Mouse (Mus musculus): ENCODE measurements around the gene Armh3. TPM values are rescaled to one million over a fixed set of nuclear protein-coding genes. Genes with fewer than 3 reads are reported as not detected.

Gene Armh3
- polyA plus RNA-seq, 1 experiment: 11.2 TPM

- Histone ChIP-seq H3K27me3 (ENCODE audit: control insufficient read depth, insufficient read depth, low read length) (no peaks in the 10 kb centered on the region), H3K4me1 (replicated peaks; ENCODE audit: control insufficient read depth, insufficient read depth, low read length) (no peaks in the 10 kb centered on the region), H3K36me3 (ENCODE audit: control insufficient read depth, insufficient read depth, low read length) (no peaks in the 10 kb centered on the region), H3K27ac (ENCODE audit: control insufficient read depth, insufficient read depth, low read length) (no peak overlapping the region), H3K4me3 (ENCODE audit: control insufficient read depth, insufficient read depth, low read length) (no peak overlapping the region)
- DNase-seq: no peak
- TF ChIP-seq CTCF (IDR thresholded peaks at IDR 0.05; ENCODE audit: borderline replicate concordance, control insufficient read depth, extremely low read depth, insufficient read depth, low read length, poor library complexity) (no peak), POLR2A (IDR thresholded peaks at IDR 0.05; ENCODE audit: control insufficient read depth, extremely low read depth, insufficient read depth, low read length, poor library complexity) (no peak)
- WGBS: 93% methylated on average over 10 of the region's 10 CpGs
Observed at GRCm38 (mm10) chr19:45911236-45912025, 86.9 kb downstream of the Armh3 start.

DNA sequence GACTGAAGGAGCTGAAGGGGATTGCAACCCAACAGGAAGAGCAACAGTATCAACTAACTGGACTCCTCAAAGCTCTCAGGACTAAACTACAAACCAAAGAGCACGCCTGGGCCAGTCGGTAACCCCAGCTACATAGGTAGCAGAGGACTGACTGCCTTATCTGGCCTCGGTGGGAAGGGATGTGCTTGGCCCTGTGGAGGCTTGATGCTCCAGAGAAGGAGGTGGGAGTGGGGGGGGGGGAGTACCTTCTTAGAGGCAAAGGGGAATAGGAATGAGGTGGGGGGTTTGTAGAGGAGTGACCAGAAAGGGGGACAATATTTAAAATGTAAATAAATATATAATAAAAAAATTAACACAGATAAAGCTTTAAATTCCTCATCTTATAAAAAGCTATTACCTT is 90.0 kb downstream of the Armh3 start:
- no peak for DNase-seq
- Histone ChIP-seq H3K27ac (ENCODE audit: control insufficient read depth, insufficient read depth, low read length) (no peak overlapping the region), H3K4me3 (ENCODE audit: control insufficient read depth, insufficient read depth, low read length) (no peak overlapping the region), H3K27me3 (ENCODE audit: control insufficient read depth, insufficient read depth, low read length) (no peaks in the 10 kb centered on the region), H3K36me3 (ENCODE audit: control insufficient read depth, insufficient read depth, low read length) (no peaks in the 10 kb centered on the region), H3K4me1 (replicated peaks; ENCODE audit: control insufficient read depth, insufficient read depth, low read length) (no peaks in the 10 kb centered on the region)
- TF ChIP-seq CTCF (IDR thresholded peaks at IDR 0.05; ENCODE audit: borderline replicate concordance, control insufficient read depth, extremely low read depth, insufficient read depth, low read length, poor library complexity) (no peak), POLR2A (IDR thresholded peaks at IDR 0.05; ENCODE audit: control insufficient read depth, extremely low read depth, insufficient read depth, low read length, poor library complexity) (no peak)
- 96% methylated on average over 3 of the region's 3 CpGs for WGBS

DNA sequence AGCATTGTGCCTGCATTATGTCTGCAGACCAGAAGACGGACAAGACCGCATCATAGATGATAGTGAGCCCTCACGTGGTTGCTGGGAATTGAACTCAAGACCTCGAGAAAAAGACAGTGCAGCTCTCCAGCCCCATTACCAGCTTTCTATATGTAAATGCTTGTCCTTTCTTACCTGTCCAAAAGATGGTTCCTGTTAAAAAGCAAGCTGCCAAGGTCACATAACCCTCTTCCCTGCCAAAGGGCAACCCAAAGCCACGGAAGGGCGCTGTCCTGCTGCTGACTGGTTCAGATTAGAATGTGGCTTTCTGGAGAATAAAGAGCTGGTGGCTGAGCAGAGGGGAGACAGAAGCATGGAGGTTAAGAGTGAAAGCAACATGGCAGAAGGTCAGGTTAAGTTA is 90.9 kb downstream of the Armh3 start:
- Histone ChIP-seq H3K27ac (ENCODE audit: control insufficient read depth, insufficient read depth, low read length) (no peak overlapping the region), H3K27me3 (ENCODE audit: control insufficient read depth, insufficient read depth, low read length) (no peaks in the 10 kb centered on the region), H3K4me3 (ENCODE audit: control insufficient read depth, insufficient read depth, low read length) (no peak overlapping the region), H3K4me1 (replicated peaks; ENCODE audit: control insufficient read depth, insufficient read depth, low read length) (no peaks in the 10 kb centered on the region), H3K36me3 (ENCODE audit: control insufficient read depth, insufficient read depth, low read length) (no peaks in the 10 kb centered on the region)
- WGBS: 97% methylated on average over 6 of the region's 6 CpGs
- no peak for DNase-seq
- no peak for TF ChIP-seq POLR2A (IDR thresholded peaks at IDR 0.05; ENCODE audit: control insufficient read depth, extremely low read depth, insufficient read depth, low read length, poor library complexity)
- no peak for TF ChIP-seq CTCF (IDR thresholded peaks at IDR 0.05; ENCODE audit: borderline replicate concordance, control insufficient read depth, extremely low read depth, insufficient read depth, low read length, poor library complexity)

- over 99% methylated on average over 3 of the region's 3 CpGs for WGBS
- TF ChIP-seq POLR2A (IDR thresholded peaks at IDR 0.05; ENCODE audit: control insufficient read depth, extremely low read depth, insufficient read depth, low read length, poor library complexity) (no peak), CTCF (IDR thresholded peaks at IDR 0.05; ENCODE audit: borderline replicate concordance, control insufficient read depth, extremely low read depth, insufficient read depth, low read length, poor library complexity) (no peak)
- no peak for DNase-seq
- no peak overlapping the region for H3K27ac ChIP-seq (ENCODE audit: control insufficient read depth, insufficient read depth, low read length)
- H3K4me1 ChIP-seq (replicated peaks; ENCODE audit: control insufficient read depth, insufficient read depth, low read length): no peaks in the 10 kb centered on the region
- H3K4me3 ChIP-seq (ENCODE audit: control insufficient read depth, insufficient read depth, low read length): no peak overlapping the region
- no peaks in the 10 kb centered on the region for H3K36me3 ChIP-seq (ENCODE audit: control insufficient read depth, insufficient read depth, low read length)
- no peaks in the 10 kb centered on the region for H3K27me3 ChIP-seq (ENCODE audit: control insufficient read depth, insufficient read depth, low read length)
Observed at GRCm38 (mm10) chr19:45903861-45904260, 94.4 kb downstream of the Armh3 start.

- DNase-seq: no peak
- 97% methylated on average over 8 of the region's 8 CpGs for WGBS
- Histone ChIP-seq H3K4me1 (replicated peaks; ENCODE audit: control insufficient read depth, insufficient read depth, low read length) (no peaks in the 10 kb centered on the region), H3K36me3 (ENCODE audit: control insufficient read depth, insufficient read depth, low read length) (no peaks in the 10 kb centered on the region), H3K4me3 (ENCODE audit: control insufficient read depth, insufficient read depth, low read length) (no peak overlapping the region), H3K27ac (ENCODE audit: control insufficient read depth, insufficient read depth, low read length) (no peak overlapping the region), H3K27me3 (ENCODE audit: control insufficient read depth, insufficient read depth, low read length) (no peaks in the 10 kb centered on the region)
- no peak for TF ChIP-seq CTCF (IDR thresholded peaks at IDR 0.05; ENCODE audit: borderline replicate concordance, control insufficient read depth, extremely low read depth, insufficient read depth, low read length, poor library complexity)
- no peak for TF ChIP-seq POLR2A (IDR thresholded peaks at IDR 0.05; ENCODE audit: control insufficient read depth, extremely low read depth, insufficient read depth, low read length, poor library complexity)
Observed at GRCm38 (mm10) chr19:45902390-45903035, 95.8 kb downstream of the Armh3 start.

GRCm38 (mm10) chr19:45900836-45901235 is 97.5 kb downstream of the Armh3 start:
- no peaks in the 10 kb centered on the region for H3K4me1 ChIP-seq (replicated peaks; ENCODE audit: control insufficient read depth, insufficient read depth, low read length)
- no peak for DNase-seq
- no peaks in the 10 kb centered on the region for H3K27me3 ChIP-seq (ENCODE audit: control insufficient read depth, insufficient read depth, low read length)
- WGBS: 98% methylated on average over 5 of the region's 5 CpGs
- H3K36me3 ChIP-seq (ENCODE audit: control insufficient read depth, insufficient read depth, low read length): no peaks in the 10 kb centered on the region
- no peak overlapping the region for H3K4me3 ChIP-seq (ENCODE audit: control insufficient read depth, insufficient read depth, low read length)
- TF ChIP-seq POLR2A (IDR thresholded peaks at IDR 0.05; ENCODE audit: control insufficient read depth, extremely low read depth, insufficient read depth, low read length, poor library complexity) (no peak), CTCF (IDR thresholded peaks at IDR 0.05; ENCODE audit: borderline replicate concordance, control insufficient read depth, extremely low read depth, insufficient read depth, low read length, poor library complexity) (no peak)
- H3K27ac ChIP-seq (ENCODE audit: control insufficient read depth, insufficient read depth, low read length): no peak overlapping the region

Data from thymus, adult 2 months (tissue).